Mouse (Mus musculus): Measurements from ENCODE around the gene Sox6.
"Not testable (repeated sequence)": the region's sequence is repeated elsewhere in the genome, so short reads cannot be mapped to it uniquely, and the experiment has no call there.

Gene Sox6

DNA sequence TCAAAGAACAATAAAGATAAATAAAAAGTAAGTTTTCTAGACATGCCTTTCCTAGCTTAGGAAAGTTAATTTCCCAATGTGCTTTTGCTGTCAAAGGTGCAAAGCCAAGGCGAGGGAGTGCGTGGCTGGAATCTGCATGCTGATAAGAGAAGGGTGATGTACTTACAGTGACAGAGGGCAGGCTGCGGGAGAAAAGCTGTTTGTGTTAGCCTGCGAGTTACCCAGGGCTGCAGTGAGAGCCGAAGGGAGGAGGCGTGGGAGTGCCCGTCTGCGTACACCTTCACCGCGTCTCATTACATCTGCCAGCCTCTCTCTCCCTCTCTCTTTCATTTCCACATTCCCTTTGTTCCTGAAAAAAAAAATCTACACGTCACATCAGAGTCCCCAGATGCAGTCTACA is at the start of gene Sox6:
Gene Sox6, minus strand, starts transcription at position 286 of the 400 bp plus-strand sequence.
- DNase-seq (ENCODE audit: low spot score in 2 of 2), result no peak

DNA sequence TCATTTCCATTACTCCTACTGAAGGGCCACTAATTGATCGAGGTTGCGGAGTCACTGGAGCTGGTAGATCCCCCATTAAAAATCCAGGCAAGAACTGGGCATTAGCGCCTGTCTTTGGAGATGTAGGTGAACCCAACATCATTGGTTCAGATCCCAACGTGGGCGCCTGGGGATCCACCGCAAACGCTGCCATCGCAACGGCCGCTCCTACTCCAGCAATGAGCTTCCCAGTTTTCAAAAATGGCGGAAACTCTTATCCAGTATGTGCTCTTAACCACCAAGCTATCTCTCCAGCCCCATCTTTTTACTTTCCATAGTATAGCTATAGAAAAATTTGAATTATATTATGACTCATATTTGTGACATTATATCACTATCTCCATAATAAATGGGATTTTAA is 45.8 kb upstream of the Sox6 start, which contains the start of gene Gm4353:
Gene Gm4353, minus strand, starts transcription at position 270 of the 400 bp plus-strand sequence.
- DNase-seq (ENCODE audit: low spot score in 2 of 2), result not testable (repeated sequence)

DNA sequence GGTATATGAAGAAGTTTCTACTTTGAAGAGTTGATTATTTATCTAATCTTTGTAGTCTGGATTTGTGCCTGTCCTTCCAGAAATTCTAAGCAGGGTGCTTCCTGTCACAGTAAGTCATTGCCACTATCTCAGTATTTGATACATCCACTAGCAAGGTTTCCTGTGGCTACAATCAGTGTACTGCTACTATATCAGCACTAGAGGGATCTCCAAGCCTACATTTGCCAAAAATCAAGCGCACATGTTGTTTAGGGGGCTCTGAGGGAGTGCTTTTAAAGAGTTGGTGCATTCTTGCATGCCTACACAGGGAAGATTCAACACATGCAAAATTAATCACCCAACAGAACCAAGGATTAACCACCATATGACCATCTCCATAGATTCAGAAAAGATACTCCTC is 22.1 kb upstream of the Sox6 start:
- no peak for DNase-seq (ENCODE audit: low spot score in 2 of 2)

DNA sequence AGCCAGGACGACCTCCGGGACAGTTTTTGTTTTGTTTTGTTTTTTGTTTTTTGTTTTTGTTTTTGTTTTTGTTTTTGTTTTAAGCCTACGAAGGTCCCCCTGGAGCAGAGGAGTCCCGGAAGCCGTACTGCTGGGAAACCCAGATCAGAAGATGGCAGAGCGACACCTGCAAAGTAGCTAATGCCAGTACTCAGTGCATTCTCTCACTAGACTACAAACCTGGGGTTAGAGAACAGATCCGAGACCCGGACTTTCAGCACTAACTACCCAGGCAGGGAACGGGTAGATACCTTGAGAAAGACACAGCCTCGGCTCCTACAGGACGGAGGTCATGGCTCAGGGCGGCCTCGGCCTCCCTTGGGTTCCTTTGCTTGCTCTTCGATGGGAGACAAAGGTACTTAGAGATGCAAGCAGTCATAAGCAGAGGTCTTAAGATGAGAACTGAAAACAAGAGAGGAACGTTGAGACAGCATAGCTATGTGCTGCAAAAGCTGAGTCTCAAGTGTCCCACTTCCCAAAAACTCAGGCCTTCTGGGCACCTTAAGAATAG is 1.9 kb upstream of the Sox6 start:
- DNase-seq (ENCODE audit: low spot score in 2 of 2), result no peak

DNA sequence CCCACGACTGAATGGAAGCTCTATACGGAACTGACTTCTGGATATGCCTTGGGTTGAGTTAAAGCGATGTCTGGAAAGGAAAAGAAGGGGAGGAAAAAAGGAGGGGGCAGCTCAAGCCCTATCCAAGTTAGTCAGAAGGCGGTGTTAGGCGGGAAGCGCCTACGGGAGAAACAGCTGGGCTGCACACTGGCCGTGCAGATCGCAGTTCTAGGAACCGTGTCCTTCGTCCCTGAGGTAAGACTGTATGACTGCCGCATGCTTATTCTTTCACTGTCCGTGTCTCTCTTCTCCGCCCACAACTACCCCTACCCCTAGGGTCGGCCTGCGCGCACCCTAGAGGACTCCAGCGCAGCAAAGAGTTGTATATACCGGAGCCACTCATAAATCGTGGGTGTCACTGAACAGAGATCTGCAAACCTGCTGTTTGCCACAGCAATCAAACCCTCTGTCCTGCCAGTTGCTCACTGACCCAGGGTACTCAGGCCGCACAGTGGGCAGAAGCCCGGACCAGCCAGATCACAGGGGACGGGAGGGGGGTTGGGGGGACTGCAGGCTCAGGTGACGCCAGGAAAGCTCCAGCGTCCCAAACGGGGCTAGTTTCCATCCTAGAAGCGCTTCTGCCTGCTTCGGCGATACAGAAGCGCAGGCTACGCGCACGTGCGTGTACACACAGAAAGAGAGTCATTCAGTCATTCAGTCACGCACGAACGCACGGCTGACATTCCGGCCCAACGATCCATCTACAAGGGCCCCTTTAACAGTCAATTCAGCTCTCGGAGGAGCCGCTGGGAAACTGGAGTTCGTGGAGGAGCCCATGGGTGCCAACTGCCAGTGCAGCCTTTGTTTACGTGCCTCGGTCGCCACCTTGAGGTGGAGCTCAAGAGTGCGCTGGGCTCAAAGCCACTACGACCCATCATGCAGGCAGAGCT is 1.2 kb upstream of the Sox6 start:
- peak in 1 of 2 experiments; percentile 91 for DNase-seq (ENCODE audit: low spot score in 2 of 2)

DNA sequence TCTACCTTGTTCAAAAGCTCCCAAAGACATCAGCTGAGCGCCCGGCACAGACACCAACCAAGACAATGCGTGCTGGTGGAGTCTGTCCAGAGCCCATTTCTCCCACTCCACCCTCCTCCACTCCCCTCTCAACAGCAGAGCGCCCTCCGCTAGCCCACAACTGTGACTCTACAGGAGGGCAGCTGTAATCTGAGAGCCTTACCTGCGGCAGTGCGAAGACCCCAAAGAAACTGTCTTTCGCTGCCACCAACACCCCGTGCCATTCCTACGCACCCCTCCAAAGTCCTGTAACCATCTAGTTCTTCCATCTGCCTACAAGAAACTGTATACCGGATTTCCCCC is 571 bp upstream of the Sox6 start, which contains the start of gene 1110004F10Rik:
Gene 1110004F10Rik, plus strand, starts transcription at position 202 of the 342 bp plus-strand sequence.
- DNase-seq (ENCODE audit: low spot score in 2 of 2), result no peak

DNA sequence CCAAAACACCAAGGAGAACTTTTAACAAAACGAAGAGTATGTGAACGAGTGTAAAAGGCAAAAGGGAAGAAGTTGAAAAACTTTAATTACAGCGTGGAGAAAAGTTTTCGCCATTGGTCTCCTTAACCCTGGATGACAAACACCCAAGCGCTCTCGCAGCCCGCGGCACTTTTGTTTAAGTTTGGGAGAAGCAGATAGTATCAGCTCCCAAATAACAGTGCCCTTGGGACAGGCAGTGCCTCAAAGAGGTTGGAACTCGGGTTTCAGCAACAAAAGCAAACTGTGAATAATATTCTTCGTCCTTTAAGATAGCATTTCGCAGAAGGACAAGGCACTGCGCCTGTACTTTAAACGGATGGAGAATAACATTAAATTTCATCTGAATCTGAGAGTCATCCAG is 572 bp downstream of the Sox6 start:
- no peak for DNase-seq (ENCODE audit: low spot score in 2 of 2)

DNA sequence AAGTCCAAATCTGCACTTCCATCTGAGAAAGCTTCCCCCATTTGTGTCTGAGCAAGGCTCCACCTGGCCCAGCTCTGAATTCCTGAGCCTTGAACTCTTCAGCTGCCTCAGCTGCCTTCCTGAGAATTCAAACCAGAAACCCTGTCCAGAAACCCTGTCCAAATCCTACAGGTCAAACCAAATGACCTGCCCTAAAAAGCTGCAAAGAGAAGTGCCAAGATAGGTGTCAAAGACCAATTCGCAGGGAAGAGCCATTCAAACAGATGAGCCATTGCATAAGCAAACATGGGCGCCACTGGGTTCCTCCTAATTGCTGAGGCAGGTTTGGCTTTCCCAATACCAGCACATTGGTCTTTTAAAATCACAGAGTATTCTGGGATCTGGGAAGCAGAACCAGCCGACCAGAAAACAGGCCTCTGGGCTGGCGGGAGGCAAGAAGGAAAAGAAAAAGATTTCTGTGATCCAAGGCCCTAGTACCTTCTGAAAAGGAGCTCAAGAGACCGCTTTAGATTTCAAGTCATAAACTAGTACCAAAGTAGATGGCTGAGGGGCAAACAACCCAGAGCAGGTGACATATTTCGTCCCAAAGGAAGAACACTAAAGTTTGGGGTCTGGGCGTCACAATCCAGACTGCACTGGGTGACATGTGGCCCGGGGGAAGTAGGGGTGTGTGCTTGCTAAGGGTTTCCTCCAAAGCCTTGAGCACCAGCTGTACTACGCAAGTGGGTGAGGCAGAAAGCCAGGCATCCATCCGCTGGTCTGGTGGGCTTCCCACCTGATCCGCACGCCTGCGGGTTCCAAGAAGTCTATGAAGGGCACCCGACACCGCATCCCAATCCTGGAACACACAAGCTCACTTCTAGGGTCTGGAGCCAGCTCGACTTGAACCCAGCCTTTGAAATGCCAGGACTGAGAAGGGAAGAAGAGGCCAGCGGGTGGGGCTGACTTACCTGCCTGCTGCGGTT is 1.7 kb downstream of the Sox6 start:
- no peak for DNase-seq (ENCODE audit: low spot score in 2 of 2)

DNA sequence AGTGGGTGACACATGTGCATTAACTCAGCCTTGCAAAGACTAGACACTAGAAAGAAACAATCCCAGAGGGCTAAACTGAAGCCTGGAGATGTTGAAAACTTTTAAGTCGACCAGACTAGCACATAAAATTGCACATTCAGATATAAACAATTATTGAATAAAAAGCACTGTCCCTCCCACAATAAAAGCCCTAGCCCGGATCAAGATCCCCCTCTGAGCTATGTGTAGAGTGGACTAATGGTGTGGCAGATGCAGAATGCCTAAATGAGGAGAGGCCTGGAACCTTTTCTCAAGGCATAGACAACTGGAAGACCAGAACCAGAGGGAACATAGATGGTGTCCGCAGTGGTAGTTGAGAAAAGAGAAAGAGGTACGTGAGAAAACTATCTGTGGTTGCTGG is 3.1 kb downstream of the Sox6 start:
- DNase-seq (ENCODE audit: low spot score in 2 of 2), result no peak

DNA sequence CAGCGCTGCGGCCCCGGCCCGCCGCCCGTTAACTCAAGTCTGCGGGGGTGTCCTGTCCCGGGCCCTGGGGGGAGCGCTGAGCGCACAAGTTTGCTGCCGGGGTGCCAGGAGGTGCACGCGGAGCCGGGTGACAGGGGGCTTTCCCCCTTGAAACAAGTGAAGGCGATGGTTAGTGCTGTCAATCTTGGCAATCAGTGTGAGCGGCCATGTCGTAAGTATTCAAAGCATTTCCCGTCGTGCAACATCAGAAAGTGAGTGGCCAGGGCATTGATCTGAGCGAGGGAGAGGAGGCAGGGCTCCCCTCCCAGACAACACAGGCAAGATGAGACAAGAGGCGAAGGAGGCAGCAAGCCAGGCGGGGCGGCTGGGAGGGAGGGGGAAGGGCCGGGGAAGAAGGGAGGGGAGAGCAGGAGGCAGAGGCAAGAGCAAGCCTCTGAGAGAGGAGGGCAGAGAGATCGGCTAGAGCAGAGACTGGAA is 4.3 kb downstream of the Sox6 start:
- peak in 1 of 2 experiments; percentile 15 for DNase-seq (ENCODE audit: low spot score in 2 of 2)

DNA sequence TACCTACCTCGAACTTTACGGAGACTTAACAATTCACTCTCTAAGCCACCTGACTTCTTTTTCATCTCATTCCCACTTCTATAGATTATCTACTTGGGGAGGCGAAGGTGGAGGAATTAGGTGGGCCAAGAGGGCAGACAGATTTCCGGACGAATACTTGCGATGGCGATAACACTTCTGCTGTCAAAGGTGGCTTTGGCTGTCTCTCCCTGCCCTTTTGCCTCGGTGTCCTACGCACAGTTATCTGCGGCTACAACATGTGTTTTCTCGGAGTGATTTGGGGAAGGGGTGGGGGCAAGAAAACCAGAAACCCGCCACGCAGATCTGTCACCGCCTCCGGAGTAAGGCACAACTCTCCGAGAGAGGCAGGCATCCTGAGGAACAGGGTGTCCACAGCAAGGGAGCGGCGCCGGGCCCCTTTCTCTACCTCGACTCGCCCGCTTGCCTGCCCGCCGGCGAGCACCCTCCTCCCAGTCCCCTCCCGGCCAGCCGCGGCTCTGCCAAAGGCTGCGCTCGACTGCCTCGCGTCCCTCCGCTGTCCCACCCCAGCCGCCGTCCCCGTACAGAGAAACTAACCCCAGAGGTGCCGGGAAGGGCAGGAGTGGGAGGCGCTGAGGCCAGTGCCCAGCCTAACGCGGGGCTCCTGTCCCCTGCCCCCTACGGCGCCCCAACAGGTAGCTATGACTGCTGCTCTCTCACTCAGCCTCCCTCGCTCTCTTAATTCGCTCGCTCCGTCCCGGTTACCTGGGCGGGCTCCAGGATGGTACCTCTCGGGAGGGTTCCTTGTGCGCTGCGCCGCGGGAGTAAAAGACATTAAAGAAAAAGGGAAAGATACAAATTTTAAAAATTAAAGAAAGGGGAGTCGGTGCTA is 5.0 kb downstream of the Sox6 start:
- peak in 1 of 2 experiments; percentile 16 for DNase-seq (ENCODE audit: low spot score in 2 of 2)

DNA sequence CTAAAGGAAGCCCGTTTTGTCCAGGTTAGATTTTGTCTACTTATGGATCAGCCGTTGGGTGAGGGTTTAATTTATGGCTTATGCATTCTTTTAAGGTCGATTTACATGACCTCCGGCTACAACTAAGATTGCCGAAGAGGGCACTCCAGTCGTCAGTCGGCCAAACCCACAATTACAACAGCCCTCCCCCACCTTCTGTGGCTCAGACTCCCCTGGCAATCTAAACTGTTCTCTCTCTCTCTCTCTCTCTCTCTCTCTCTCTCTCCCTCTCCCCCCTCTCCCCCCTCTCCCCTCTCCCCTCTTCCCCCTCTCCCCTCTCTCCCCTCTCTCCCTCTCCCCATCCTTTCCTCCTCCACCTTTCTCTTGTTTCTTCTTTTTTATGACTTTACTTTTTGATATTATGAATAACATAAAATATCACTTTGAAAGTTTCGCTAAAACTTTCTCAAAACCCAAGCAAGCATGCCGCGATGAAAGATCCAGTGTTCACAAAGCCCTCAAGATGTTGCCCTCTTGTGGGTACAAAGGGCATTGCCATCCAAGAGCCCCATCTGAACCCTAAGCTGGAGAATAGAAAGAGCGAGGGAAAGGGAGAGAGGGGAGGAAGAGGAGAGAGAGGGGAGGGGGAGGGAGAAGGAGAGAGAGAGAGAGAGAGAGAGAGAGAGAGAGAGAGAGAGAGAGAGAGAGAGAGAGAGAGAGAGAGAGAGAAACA is 5.8 kb downstream of the Sox6 start:
- DNase-seq (ENCODE audit: low spot score in 2 of 2), result peak in 1 of 2 experiments; percentile 84

DNA sequence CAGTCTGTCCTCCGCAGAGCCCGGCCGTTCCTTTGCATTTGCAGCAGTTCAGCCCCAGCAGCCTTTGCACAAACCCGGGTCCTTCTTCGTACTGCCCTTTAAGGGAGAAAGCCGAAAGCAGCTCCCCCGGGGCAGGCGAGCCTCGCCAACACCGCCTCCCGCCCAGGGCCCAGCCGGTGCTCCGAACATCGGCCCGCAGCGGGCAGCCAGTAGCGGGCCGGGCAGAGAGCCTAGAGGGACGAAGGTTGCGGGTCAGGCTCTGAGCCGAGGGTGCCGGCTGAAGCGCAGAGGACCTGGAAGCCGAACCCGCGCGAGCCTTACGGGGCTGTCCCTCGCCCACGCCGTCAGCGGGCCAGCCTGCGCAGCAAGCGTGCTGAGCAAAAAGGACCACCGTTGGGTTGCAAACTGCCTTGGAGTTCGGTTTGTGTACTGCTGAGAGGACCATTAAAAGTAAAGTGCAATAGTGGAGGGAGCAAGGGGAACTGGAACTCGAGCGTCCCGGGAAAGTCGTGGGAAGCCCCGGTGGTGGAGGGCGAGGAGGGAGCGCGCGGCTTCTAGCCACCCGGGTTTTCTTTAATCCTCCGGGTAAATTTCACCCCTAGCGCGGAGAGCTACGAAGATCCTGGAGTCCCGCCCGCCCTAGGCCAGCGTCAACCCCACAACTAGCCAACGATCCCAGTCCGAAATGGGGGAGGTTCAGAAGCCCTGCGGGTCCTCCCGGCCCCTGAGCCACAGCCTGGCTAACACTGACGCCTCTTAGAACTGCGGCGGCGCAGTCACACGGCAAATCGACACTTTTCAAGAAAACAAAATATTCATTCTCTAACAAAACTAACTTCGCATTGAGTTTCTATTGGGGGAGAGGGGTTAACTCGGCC is 6.6 kb downstream of the Sox6 start:
- peak in 1 of 2 experiments; percentile 10 for DNase-seq (ENCODE audit: low spot score in 2 of 2)

DNA sequence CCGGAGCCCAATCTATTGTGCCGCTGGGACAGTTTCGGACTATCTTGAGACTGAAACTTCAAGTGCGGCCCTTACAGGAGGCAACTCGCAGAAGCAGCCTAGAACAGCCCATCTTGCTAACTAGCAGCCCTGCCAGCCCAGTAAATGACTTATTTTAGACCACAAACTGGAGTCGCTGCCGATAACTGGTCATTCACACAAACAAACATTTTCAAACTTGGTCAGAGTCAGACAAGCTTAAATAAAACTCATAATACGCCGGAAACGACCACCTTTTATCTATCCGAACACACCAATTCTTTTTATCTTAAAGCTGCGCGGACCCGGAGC is 7.2 kb downstream of the Sox6 start:
- peak in 1 of 2 experiments; percentile 12 for DNase-seq (ENCODE audit: low spot score in 2 of 2)

DNA sequence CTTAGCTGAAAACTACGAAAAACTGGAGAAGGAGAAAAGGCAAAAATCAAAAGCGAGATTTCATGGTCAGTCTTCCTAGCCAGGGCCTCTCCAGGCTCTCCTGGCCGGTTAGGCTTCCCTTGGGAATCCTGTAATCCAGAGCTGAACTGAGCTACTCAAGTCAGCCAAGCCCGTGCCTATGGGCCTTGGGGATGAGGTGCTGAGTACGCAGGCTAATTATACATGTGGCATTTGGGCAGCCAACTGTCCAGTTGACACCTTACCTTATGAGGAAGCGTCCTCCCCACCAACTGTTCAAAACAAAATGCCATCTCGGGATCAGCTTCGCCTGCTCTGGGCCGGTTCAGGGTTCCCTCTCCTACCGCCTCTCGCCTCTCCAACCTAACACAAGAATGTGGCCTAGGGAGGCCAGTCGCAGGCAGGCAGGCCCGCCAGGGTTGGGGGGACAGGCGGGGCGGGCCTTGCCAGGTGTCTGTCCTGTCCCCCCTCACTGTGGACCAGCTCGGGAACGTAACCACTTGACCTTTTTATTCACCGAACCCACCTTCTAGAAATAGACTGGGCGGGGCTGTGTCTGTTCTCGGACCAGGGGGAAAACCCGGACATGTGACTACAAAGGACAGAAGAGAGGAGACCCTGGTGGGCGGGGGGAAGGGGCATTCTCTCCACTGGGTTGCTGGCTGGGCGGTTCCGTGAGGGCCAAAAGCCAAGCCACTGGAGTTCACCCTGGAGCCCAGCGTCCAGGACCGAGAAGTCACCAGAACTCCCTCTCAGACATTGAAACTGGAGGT is 7.8 kb downstream of the Sox6 start:
- no peak for DNase-seq (ENCODE audit: low spot score in 2 of 2)

DNA sequence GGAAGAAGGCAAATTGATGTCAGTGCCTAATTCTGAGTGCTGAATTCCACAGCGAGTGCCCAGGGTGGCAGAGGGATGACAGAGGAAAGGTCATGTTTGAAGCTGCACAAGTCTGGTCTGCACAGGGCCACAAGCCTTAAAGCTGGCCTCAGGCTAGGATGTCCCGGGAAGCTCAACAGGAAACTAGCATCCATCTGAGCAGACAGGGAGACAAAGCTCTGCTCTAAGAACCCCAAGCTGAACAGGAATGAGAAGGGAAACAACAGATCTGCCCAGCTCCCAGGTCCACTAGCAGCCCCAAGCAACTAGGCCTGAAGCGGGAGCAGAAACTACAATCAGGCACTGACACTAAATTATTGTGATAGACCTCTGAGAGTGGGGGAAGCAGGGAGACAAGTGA is 8.6 kb downstream of the Sox6 start:
- no peak for DNase-seq (ENCODE audit: low spot score in 2 of 2)

DNA sequence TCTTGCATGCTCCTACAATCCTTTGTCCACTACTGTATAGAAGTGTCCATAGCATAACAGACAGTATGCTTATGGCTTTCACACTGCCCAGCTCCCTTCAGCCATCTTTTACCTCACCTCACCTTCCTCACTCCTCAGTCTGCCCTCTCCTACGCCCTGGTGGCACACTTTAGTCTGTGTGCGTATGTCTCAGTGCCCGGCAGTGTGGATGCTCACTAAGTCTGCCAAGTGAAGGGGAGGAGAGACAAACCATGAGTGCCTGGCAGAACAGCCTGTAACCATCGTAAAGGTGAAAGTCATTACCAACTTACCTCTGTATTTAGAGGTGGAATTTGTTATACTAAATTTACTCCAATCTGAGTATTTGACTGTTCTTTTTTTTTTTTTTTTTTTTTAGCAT is 35.9 kb downstream of the Sox6 start:
- DNase-seq (ENCODE audit: low spot score in 2 of 2), result no peak

DNA sequence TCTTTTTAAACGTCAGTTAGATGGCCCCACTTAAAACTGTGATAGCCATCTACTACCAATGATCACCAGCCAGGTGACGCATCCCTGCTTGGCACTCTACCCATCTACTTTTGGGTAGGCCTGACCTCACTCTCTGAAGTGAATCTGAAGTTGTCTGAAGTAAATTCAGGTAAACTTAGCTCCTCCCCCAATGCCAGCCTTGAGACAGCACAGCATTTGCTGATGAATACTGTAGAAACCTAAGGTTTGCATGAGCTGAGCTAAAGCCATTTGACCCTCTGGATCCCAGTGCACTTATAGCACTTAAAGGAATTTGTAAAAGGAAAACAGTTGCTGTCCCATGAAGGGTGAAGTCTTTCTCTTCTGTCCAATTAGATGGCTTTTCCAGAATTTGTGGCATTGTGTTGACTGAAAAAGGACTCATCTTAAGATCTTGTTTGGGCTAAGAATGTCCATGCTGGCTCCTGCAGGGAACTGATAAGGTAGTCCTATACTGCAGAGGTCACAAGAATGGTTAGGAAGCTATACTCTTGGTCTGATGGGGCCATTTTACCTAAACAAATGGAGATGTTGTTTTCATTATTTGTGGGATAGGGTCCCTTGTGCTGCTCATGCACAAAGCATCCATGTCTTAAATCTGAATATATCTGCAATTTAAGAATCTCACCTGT is 50.4 kb downstream of the Sox6 start:
- DNase-seq (ENCODE audit: low spot score in 2 of 2), result no peak
